Mouse (Mus musculus) embryonic facial prominence, embryonic 13.5 days (tissue): Measurements from ENCODE around the gene Gon7. TPM values are rescaled to one million over a fixed set of nuclear protein-coding genes. Genes with fewer than 3 reads are reported as not detected.

Source experiments
- ATAC-seq: fragments of 200-750 bp; cut with Nextera tagmentation; 2 replicates; pipeline ENCODE4 v1.8.0; 2017; ENCODE audit warnings: low read depth; ENCODE audit not compliant: insufficient number of reproducible peaks, insufficient read depth, low FRiP score, low TSS enrichment
- H3K27ac ChIP-seq: fragments of 300-500 bp; sonication (generic); 2 replicates; pipeline ENCODE4 v1.5.1; 2015; ENCODE audit warnings: moderate library complexity, mild to moderate bottlenecking, inconsistent platforms
- H3K27me3 ChIP-seq: fragments of 300-500 bp; sonication (generic); 2 replicates; pipeline ENCODE4 v1.6.1; 2015; ENCODE audit warnings: mild to moderate bottlenecking, inconsistent platforms
- H3K36me3 ChIP-seq: fragments of 300-500 bp; sonication (generic); 2 replicates; pipeline ENCODE4 v1.6.1; 2015; ENCODE audit warnings: mild to moderate bottlenecking, inconsistent platforms
- H3K4me1 ChIP-seq: fragments of 300-500 bp; sonication (generic); 2 replicates; pipeline ENCODE4 v1.6.1; 2015; ENCODE audit warnings: inconsistent platforms
- H3K4me2 ChIP-seq: fragments of 300-500 bp; sonication (generic); 2 replicates; pipeline ENCODE4 v1.6.1; 2015; ENCODE audit warnings: moderate library complexity, mild to moderate bottlenecking, inconsistent platforms
- H3K4me3 ChIP-seq: fragments of 300-500 bp; sonication (generic); 2 replicates; pipeline ENCODE4 v1.5.1; 2015; ENCODE audit warnings: mild to moderate bottlenecking, inconsistent platforms
- H3K9ac ChIP-seq: fragments of 300-500 bp; sonication (generic); 2 replicates; pipeline ENCODE4 v1.6.1; 2015; ENCODE audit warnings: mild to moderate bottlenecking, inconsistent platforms
- H3K9me3 ChIP-seq: fragments of 300-500 bp; sonication (generic); 2 replicates; pipeline ENCODE4 v1.6.1; 2016; ENCODE audit warnings: inconsistent platforms
- WGBS: fragments of 180-500 bp; shearing (Covaris S2); methylation state at CpG from one replicate; pipeline ENCODE4 v1.1.7; 2015; ENCODE audit warnings: mixed read lengths; 5-methylcytosine and 5-hydroxymethylcytosine counted together
- polyA plus RNA-seq: library from polyadenylated mRNA; unstranded; fragments of >200 nt; fragmentation: Nextera tagmentation; extraction: Ambion mirVana; gene quantifications from 2 replicates; pipeline ENCODE4 v1.2.1, GENCODE M21; 2015

Gene Gon7
- polyA plus RNA-seq, 1 experiment from 2014 or later: 38.9 TPM

- Histone ChIP-seq H3K36me3 (0 out of 2 replicates have a peak, but pooled peaks cover 4% of the 10 kb centered on the region), H3K4me2 (no peak overlapping the region), H3K27me3 (no peaks in the 10 kb centered on the region), H3K9me3 (no peaks in the 10 kb centered on the region), H3K27ac (no peak overlapping the region), H3K4me3 (no peak overlapping the region), H3K9ac (no peak overlapping the region), H3K4me1 (peaks cover 18% of the 10 kb centered on the region)
- ATAC-seq: no peak
- WGBS: 65% methylated on average over 3 of the region's 3 CpGs
These were observed 17.3 kb downstream of the Gon7 start for GRCm38 (mm10) chr12:102740285-102740684.

GRCm38 (mm10) chr12:102739096-102739495 is 18.5 kb downstream of the Gon7 start:
- no peaks in the 10 kb centered on the region for H3K27me3 ChIP-seq
- 80% methylated on average over 5 of the region's 5 CpGs for WGBS
- ATAC-seq: no peak

GRCm38 (mm10) chr12:102733381-102733780 is 24.2 kb downstream of the Gon7 start:
- no peak overlapping the region for H3K27ac ChIP-seq
- no peak overlapping the region for H3K4me3 ChIP-seq
- H3K9me3 ChIP-seq: no peaks in the 10 kb centered on the region
- WGBS: 13% methylated on average over 4 of the region's 5 CpGs
- no peaks in the 10 kb centered on the region for H3K27me3 ChIP-seq
- H3K9ac ChIP-seq: no peak overlapping the region
- H3K4me2 ChIP-seq: no peak overlapping the region
- peaks cover 19% of the 10 kb centered on the region for H3K4me1 ChIP-seq
- H3K36me3 ChIP-seq: no peaks in the 10 kb centered on the region
- no peak for ATAC-seq

More at GRCm38 (mm10) chr12:102739096-102739495, 18.5 kb downstream of the Gon7 start:
- Histone ChIP-seq H3K4me3 (no peak overlapping the region), H3K36me3 (0 out of 2 replicates have a peak, but pooled peaks cover 4% of the 10 kb centered on the region), H3K9ac (no peak overlapping the region), H3K27ac (no peak overlapping the region), H3K4me2 (no peak overlapping the region), H3K4me1 (peaks cover 9% of the 10 kb centered on the region), H3K9me3 (no peaks in the 10 kb centered on the region)

- Histone ChIP-seq H3K9ac (no peak overlapping the region), H3K4me1 (peaks cover 20% of the 10 kb centered on the region), H3K9me3 (no peaks in the 10 kb centered on the region), H3K27me3 (no peaks in the 10 kb centered on the region), H3K4me3 (peak overlapping the region; percentile 18), H3K36me3 (no peaks in the 10 kb centered on the region), H3K4me2 (peak overlapping the region; percentile 53), H3K27ac (peak overlapping the region; percentile 76)
- WGBS: 41% methylated on average over 16 of the region's 16 CpGs
- ATAC-seq: peak; percentile 29; the same call in 1 of the 2 replicates
These were observed 26.6 kb downstream of the Gon7 start for GRCm38 (mm10) chr12:102730798-102731619.

GRCm38 (mm10) chr12:102729855-102730797 is 27.5 kb downstream of the Gon7 start:
- Histone ChIP-seq H3K9ac (no peak overlapping the region), H3K27ac (peak overlapping the region; percentile 76), H3K4me2 (peak overlapping the region; percentile 53), H3K9me3 (no peaks in the 10 kb centered on the region), H3K4me3 (peak overlapping the region; percentile 18), H3K36me3 (no peaks in the 10 kb centered on the region), H3K4me1 (peaks cover 23% of the 10 kb centered on the region), H3K27me3 (no peaks in the 10 kb centered on the region)
- WGBS: 35% methylated on average over 26 of the region's 26 CpGs
- ATAC-seq: peak; percentile 93

- Histone ChIP-seq H3K4me3 (no peak overlapping the region), H3K36me3 (no peaks in the 10 kb centered on the region), H3K27me3 (no peaks in the 10 kb centered on the region), H3K4me1 (peaks cover 18% of the 10 kb centered on the region), H3K9me3 (no peaks in the 10 kb centered on the region), H3K9ac (no peak overlapping the region), H3K27ac (0 out of 2 replicates have a peak overlapping the region, but pooled peaks have one; percentile 3), H3K4me2 (no peak overlapping the region)
- ATAC-seq: no peak
- 63% methylated on average over 7 of the region's 7 CpGs for WGBS
These were observed 31.8 kb downstream of the Gon7 start for GRCm38 (mm10) chr12:102725761-102726175.

GRCm38 (mm10) chr12:102725146-102725545 is 32.5 kb downstream of the Gon7 start:
- Histone ChIP-seq H3K36me3 (no peaks in the 10 kb centered on the region), H3K27ac (no peak overlapping the region), H3K27me3 (no peaks in the 10 kb centered on the region), H3K9me3 (no peaks in the 10 kb centered on the region), H3K9ac (no peak overlapping the region), H3K4me2 (no peak overlapping the region), H3K4me1 (peaks cover 12% of the 10 kb centered on the region), H3K4me3 (no peak overlapping the region)
- 92% methylated on average over 6 of the region's 6 CpGs for WGBS
- no peak for ATAC-seq

GRCm38 (mm10) chr12:102723861-102724260 is 33.7 kb downstream of the Gon7 start:
- no peak for ATAC-seq
- Histone ChIP-seq H3K9me3 (no peaks in the 10 kb centered on the region), H3K27me3 (no peaks in the 10 kb centered on the region), H3K9ac (no peak overlapping the region), H3K36me3 (no peaks in the 10 kb centered on the region), H3K27ac (no peak overlapping the region), H3K4me1 (peaks cover 18% of the 10 kb centered on the region), H3K4me3 (no peak overlapping the region), H3K4me2 (no peak overlapping the region)
- WGBS: 62% methylated on average over 6 of the region's 6 CpGs

- no peaks in the 10 kb centered on the region for H3K9me3 ChIP-seq
- WGBS: 70% methylated on average over 8 of the region's 8 CpGs
These were observed 34.6 kb downstream of the Gon7 start for GRCm38 (mm10) chr12:102722966-102723365.

GRCm38 (mm10) chr12:102722451-102722850 is 35.2 kb downstream of the Gon7 start:
- 50% methylated on average over 11 of the region's 11 CpGs for WGBS
- Histone ChIP-seq H3K4me1 (peaks cover 18% of the 10 kb centered on the region), H3K9ac (no peak overlapping the region), H3K27me3 (no peaks in the 10 kb centered on the region), H3K36me3 (no peaks in the 10 kb centered on the region), H3K4me3 (no peak overlapping the region), H3K27ac (no peak overlapping the region), H3K9me3 (no peaks in the 10 kb centered on the region), H3K4me2 (no peak overlapping the region)
- no peak for ATAC-seq

More at GRCm38 (mm10) chr12:102722966-102723365, 34.6 kb downstream of the Gon7 start:
- H3K36me3 ChIP-seq: no peaks in the 10 kb centered on the region
- H3K4me2 ChIP-seq: no peak overlapping the region
- H3K27me3 ChIP-seq: no peaks in the 10 kb centered on the region
- H3K4me1 ChIP-seq: peaks cover 18% of the 10 kb centered on the region
- ATAC-seq: no peak
- no peak overlapping the region for H3K27ac ChIP-seq
- no peak overlapping the region for H3K4me3 ChIP-seq
- no peak overlapping the region for H3K9ac ChIP-seq

GRCm38 (mm10) chr12:102719552-102720315 is 37.9 kb downstream of the Gon7 start:
- H3K9ac ChIP-seq: no peak overlapping the region
- no peak overlapping the region for H3K27ac ChIP-seq
- peak overlapping the region; percentile 47 for H3K4me2 ChIP-seq
- H3K9me3 ChIP-seq: no peaks in the 10 kb centered on the region
- H3K4me1 ChIP-seq: peaks cover 14% of the 10 kb centered on the region
- peak overlapping the region; percentile 6; the same call in 1 of the 2 replicates for H3K4me3 ChIP-seq
- no peaks in the 10 kb centered on the region for H3K36me3 ChIP-seq
- no peaks in the 10 kb centered on the region for H3K27me3 ChIP-seq
- ATAC-seq: no peak
- 25% methylated on average over 13 of the region's 13 CpGs for WGBS
